Mouse (Mus musculus) hindbrain, postnatal 0 days (tissue): ENCODE measurements around the gene Pax8. TPM values are rescaled to one million over a fixed set of nuclear protein-coding genes. Genes with fewer than 3 reads are reported as not detected.
A peak's percentile ranks its signal among the peaks of the same experiment; 100 is the strongest.

ENCODE experiments used
- ATAC-seq: fragments of 200-750 bp; cut with Nextera tagmentation; 2 replicates; pipeline ENCODE4 v1.8.0; 2017; ENCODE audit warnings: mild to moderate bottlenecking, moderate TSS enrichment, moderate library complexity
- DNase-seq: peaks from one replicate; pipeline ENCODE4 v3.0.0-alpha.2; 2015; ENCODE audit warnings: low spot score
- H3K27ac ChIP-seq: fragments of 300-500 bp; sonication (generic); 2 replicates; pipeline ENCODE4 v1.5.1; 2014; ENCODE audit warnings: mild to moderate bottlenecking
- H3K27me3 ChIP-seq: fragments of 300-500 bp; sonication (generic); 2 replicates; pipeline ENCODE4 v1.6.1; 2014; ENCODE audit warnings: low read length, mixed read lengths; ENCODE audit not compliant: insufficient read depth
- H3K36me3 ChIP-seq: fragments of 300-500 bp; sonication (generic); 2 replicates; pipeline ENCODE4 v1.6.1; 2014; ENCODE audit warnings: low read length, mixed read lengths; ENCODE audit not compliant: insufficient read depth
- H3K4me1 ChIP-seq: fragments of 300-500 bp; sonication (generic); 2 replicates; pipeline ENCODE4 v1.6.1; 2014; ENCODE audit warnings: antibody characterized with exemption, low read length, mixed read lengths; ENCODE audit not compliant: insufficient read depth
- H3K4me2 ChIP-seq: fragments of 300-500 bp; sonication (generic); 2 replicates; pipeline ENCODE4 v1.6.1; 2014; ENCODE audit warnings: low read depth, mild to moderate bottlenecking, low read length, moderate library complexity, mixed read lengths
- H3K4me3 ChIP-seq: fragments of 300-500 bp; sonication (generic); 2 replicates; pipeline ENCODE4 v1.5.1; 2014; ENCODE audit warnings: low read length
- H3K9ac ChIP-seq: fragments of 300-500 bp; sonication (generic); replicated peaks from 2 replicates; pipeline ENCODE4 v1.6.1; 2014; ENCODE audit warnings: mild to moderate bottlenecking, low read length, moderate library complexity, mixed read lengths
- H3K9me3 ChIP-seq: fragments of 300-500 bp; sonication (generic); 2 replicates; pipeline ENCODE4 v1.6.1; 2016; ENCODE audit warnings: low read length, mixed read lengths
- CTCF ChIP-seq: IDR thresholded peaks from 2 replicates; pipeline ENCODE4 v1.5.1; 2016; ENCODE audit warnings: antibody characterized with exemption, control low read depth, low read depth
- WGBS: fragments of 180-500 bp; shearing (Covaris S2); extraction: QIAGEN DNeasy Blood & Tissue Kit; methylation state at CpG from one replicate; pipeline ENCODE4 v1.1.7; 2014; 5-methylcytosine and 5-hydroxymethylcytosine counted together
- polyA plus RNA-seq: library from polyadenylated mRNA; unstranded; fragments of >200 nt; fragmentation: Nextera tagmentation; extraction: Ambion mirVana; gene quantifications from 2 replicates; pipeline ENCODE4 v1.2.1, GENCODE M21; 2015
- total RNA-seq: library from RNA; depleted of rRNA; stranded (reverse); fragments of >200 nt; gene quantifications from 2 replicates; pipeline ENCODE4 v1.2.3, GENCODE M21; 2014

Pax8 gene
- total and polyA plus RNA-seq, 2 experiments from 2014 or later: 16.3 to 32.0 TPM

GRCm38 (mm10) chr2:24500921-24501320 is 25.5 kb upstream of the Pax8 start:
- 0 out of 2 replicates have a peak, but pooled peaks cover 7% of the 10 kb centered on the region for H3K4me1 ChIP-seq
- no peak overlapping the region for H3K4me3 ChIP-seq
- no peak overlapping the region for H3K27ac ChIP-seq
- no peaks in the 10 kb centered on the region for H3K27me3 ChIP-seq
- no peak for TF ChIP-seq CTCF
- ATAC-seq: no peak
- no peaks in the 10 kb centered on the region for H3K9me3 ChIP-seq
- DNase-seq: no peak
- no peak overlapping the region for H3K4me2 ChIP-seq
- H3K9ac ChIP-seq: no peak overlapping the region
- H3K36me3 ChIP-seq: no peaks in the 10 kb centered on the region
- WGBS: 66% methylated on average over 2 of the region's 2 CpGs

DNA sequence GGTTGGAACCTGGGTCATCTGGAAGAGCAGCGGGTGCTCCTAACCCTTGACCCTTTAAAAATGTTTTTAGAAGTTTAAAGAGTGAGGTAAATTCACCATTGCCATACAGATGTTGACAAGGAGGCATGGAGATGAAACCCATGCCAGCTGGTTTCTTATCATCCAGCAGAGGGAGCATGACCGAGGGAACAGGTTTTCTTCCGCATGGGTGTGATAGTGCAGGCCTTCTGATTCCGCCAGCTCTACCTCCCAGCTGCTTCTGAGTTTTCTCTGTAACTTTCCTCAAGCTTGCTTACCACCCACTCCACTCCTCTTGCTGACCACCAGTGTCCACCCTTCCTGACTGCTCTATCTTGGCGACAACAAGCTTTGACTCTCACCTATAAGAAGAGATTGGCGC is 15.2 kb upstream of the Pax8 start:
- Histone ChIP-seq H3K4me2 (no peak overlapping the region), H3K4me1 (no peaks in the 10 kb centered on the region), H3K36me3 (no peaks in the 10 kb centered on the region), H3K4me3 (no peak overlapping the region), H3K27me3 (no peaks in the 10 kb centered on the region), H3K9ac (no peak overlapping the region), H3K27ac (no peak overlapping the region), H3K9me3 (no peaks in the 10 kb centered on the region)
- peak; percentile 66 for TF ChIP-seq CTCF
- DNase-seq: peak; percentile 45
- ATAC-seq: peak; percentile 24; the same call in 1 of the 2 replicates
- 44% methylated on average over 6 of the region's 6 CpGs for WGBS

GRCm38 (mm10) chr2:24488660-24489059 is 13.3 kb upstream of the Pax8 start:
- no peak overlapping the region for H3K4me2 ChIP-seq
- DNase-seq (no peak), ATAC-seq (no peak)
- H3K36me3 ChIP-seq: no peaks in the 10 kb centered on the region
- no peaks in the 10 kb centered on the region for H3K4me1 ChIP-seq
- no peaks in the 10 kb centered on the region for H3K9me3 ChIP-seq
- H3K27ac ChIP-seq: no peak overlapping the region
- 65% methylated on average over 3 of the region's 3 CpGs for WGBS
- no peak overlapping the region for H3K9ac ChIP-seq
- no peak overlapping the region for H3K4me3 ChIP-seq
- TF ChIP-seq CTCF: no peak
- no peaks in the 10 kb centered on the region for H3K27me3 ChIP-seq

DNA sequence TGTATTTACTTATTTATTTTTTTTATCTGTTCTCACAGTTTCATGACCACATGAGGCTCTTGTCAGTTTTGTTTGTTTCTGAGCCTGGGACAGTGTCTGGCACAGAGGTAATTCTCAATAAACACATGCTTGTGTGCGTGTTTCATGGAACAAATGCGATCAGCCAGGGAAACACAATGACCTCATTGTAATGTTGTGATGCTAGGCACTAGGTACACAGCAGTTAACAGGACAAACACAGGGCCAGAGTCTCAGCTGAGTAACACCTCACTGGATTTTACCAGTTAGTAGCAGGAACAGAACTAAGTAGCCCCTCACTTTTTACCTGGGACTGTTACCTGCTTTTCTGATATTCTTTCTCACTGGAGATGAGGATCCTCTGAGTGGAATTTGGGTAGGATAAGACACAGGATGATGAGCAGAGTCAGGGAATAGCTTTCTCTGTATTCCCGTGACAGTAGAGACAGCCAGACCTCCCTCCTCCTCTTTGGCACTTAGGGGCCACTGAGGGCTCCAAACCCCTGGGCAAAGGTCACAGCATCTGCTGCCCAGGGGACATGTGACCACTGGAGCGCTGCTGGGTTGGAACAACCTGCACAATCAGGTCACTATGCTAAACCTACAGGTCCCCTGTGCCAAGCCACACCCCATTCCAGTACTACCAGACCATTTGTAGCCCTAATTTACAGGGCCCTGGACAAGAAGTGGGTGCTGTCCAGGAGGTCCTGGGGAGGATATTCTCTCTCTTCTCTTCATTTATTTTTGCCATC is 11.8 kb upstream of the Pax8 start:
- ATAC-seq (no peak), DNase-seq (no peak)
- Histone ChIP-seq H3K4me3 (no peak overlapping the region), H3K9ac (no peak overlapping the region), H3K27ac (no peak overlapping the region), H3K9me3 (no peaks in the 10 kb centered on the region), H3K36me3 (no peaks in the 10 kb centered on the region), H3K4me2 (no peak overlapping the region), H3K27me3 (no peaks in the 10 kb centered on the region), H3K4me1 (no peaks in the 10 kb centered on the region)
- no peak for TF ChIP-seq CTCF
- WGBS: 71% methylated on average over 4 of the region's 4 CpGs

DNA sequence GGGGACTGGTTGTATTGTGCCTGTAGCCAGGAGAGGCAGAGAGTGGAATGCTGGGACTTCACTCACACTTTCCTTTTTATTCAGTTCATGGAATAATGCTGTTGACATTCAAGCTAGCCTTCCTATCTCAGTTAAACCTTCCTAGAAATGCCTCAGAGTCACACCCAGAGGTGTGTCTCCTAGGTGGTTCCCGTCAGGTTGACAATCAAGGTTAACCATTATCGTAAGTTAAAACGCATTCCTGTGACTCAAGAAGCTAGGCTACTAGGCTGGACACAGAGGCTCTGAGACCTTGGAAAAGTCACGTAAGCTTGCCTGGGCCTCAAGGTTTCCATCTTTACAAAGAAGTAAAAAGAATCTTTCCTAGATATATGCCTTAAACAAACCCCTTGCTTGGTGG is 10.0 kb upstream of the Pax8 start:
- no peak overlapping the region for H3K4me2 ChIP-seq
- ATAC-seq: no peak
- 93% methylated on average over 4 of the region's 4 CpGs for WGBS

DNA sequence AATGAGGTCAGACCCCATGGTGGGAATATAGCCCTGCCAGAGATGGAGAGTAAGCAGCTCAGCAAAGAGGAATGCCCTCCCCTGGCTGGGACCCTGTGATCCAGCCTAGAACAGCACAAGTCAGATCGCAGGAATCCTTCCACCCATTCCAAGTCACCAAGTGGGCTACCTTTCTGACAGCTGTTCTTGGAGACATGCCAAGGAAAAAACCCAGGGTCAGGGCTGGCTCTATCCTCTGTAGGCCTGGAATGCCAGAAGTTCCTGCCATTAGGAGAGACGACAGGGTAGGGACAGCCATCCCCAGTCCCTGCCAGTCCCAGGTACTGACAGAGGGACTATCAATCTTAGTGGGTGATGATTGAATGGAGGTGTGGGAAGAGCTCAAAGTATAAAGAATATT is 4.5 kb upstream of the Pax8 start:
- H3K36me3 ChIP-seq: no peaks in the 10 kb centered on the region
- no peak for TF ChIP-seq CTCF
- H3K4me1 ChIP-seq: peaks cover 4% of the 10 kb centered on the region; the same call in 1 of the 2 replicates
- no peak overlapping the region for H3K27ac ChIP-seq
- WGBS: 40% methylated on average over 2 of the region's 2 CpGs
- H3K27me3 ChIP-seq: peaks cover 10% of the 10 kb centered on the region
- H3K9ac ChIP-seq: no peak overlapping the region
- DNase-seq (no peak), ATAC-seq (no peak)
- H3K4me3 ChIP-seq: no peak overlapping the region
- no peak overlapping the region for H3K4me2 ChIP-seq
- H3K9me3 ChIP-seq: no peaks in the 10 kb centered on the region

More for the DNA sequence above, 10.0 kb upstream of the Pax8 start:
- no peak overlapping the region for H3K27ac ChIP-seq
- H3K27me3 ChIP-seq: no peaks in the 10 kb centered on the region
- TF ChIP-seq CTCF: no peak
- no peaks in the 10 kb centered on the region for H3K36me3 ChIP-seq
- no peaks in the 10 kb centered on the region for H3K4me1 ChIP-seq
- H3K9me3 ChIP-seq: no peaks in the 10 kb centered on the region
- no peak for DNase-seq
- H3K9ac ChIP-seq: no peak overlapping the region
- no peak overlapping the region for H3K4me3 ChIP-seq

DNA sequence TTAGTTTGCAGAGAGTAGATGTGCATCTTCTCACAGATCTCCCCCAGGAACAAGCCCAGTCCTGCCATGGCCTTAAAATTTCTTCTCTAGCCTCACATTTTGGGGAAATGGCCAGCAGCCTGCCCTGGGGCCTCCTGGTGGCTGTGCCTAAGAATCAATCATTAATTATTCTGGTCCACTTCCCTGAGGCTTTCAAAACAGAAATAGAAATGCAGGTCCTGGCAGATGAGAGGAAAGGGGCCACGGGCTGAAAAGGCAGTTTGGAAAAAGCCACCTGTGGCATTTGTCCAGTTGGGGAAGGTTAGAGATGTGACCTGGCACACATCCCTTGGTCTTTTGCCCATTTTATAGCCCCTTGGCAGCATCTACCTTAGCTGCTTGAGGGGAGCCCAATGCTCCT is 3.8 kb upstream of the Pax8 start:
- Histone ChIP-seq H3K36me3 (no peaks in the 10 kb centered on the region), H3K4me2 (no peak overlapping the region), H3K27me3 (peaks cover 16% of the 10 kb centered on the region), H3K4me1 (peaks cover 5% of the 10 kb centered on the region), H3K9ac (no peak overlapping the region), H3K9me3 (no peaks in the 10 kb centered on the region), H3K27ac (no peak overlapping the region), H3K4me3 (no peak overlapping the region)
- TF ChIP-seq CTCF: peak; percentile 37
- 3% methylated on average over 1 of the region's 1 CpGs for WGBS
- ATAC-seq (no peak), DNase-seq (peak; percentile 51)
